Mouse (Mus musculus): ENCODE results near the gene Klk1b22. TPM values are rescaled to one million over a fixed set of nuclear protein-coding genes. Genes with fewer than 3 reads are reported as not detected.

The Klk1b22 gene
- polyA plus RNA-seq, 1 experiment from 2014 or later = not detected

Other genes with a start within 250 kb of the Klk1b22 start
- not detected in 2 replicates for gene Klk4, start 231.5 kb upstream of the Klk1b22 start, polyA plus RNA-seq (2014; fragmentation: Nextera tagmentation; extraction: Ambion mirVana)
- not detected in 2 replicates for gene Klk15, start 178.9 kb upstream of the Klk1b22 start, polyA plus RNA-seq (2014; fragmentation: Nextera tagmentation; extraction: Ambion mirVana)
- not detected in 2 replicates for gene Klk1b8, start 162.0 kb upstream of the Klk1b22 start, polyA plus RNA-seq (2014; fragmentation: Nextera tagmentation; extraction: Ambion mirVana)
- gene Klk1b1, start 145.9 kb upstream of the Klk1b22 start, polyA plus RNA-seq (2014; fragmentation: Nextera tagmentation; extraction: Ambion mirVana) = not detected in 2 replicates
- gene Klk1b9, start 136.6 kb upstream of the Klk1b22 start, polyA plus RNA-seq (2014; fragmentation: Nextera tagmentation; extraction: Ambion mirVana) = not detected in 2 replicates
- gene Klk1b11, start 116.8 kb upstream of the Klk1b22 start, polyA plus RNA-seq (2014; fragmentation: Nextera tagmentation; extraction: Ambion mirVana) = not detected in 2 replicates
- not detected in 2 replicates for gene Klk1b26, start 100.5 kb upstream of the Klk1b22 start, polyA plus RNA-seq (2014; fragmentation: Nextera tagmentation; extraction: Ambion mirVana)
- gene Klk1b27, start 60.4 kb upstream of the Klk1b22 start, polyA plus RNA-seq (2014; fragmentation: Nextera tagmentation; extraction: Ambion mirVana) = not detected in 2 replicates
- gene Klk1b21, start 10.3 kb upstream of the Klk1b22 start, polyA plus RNA-seq (2014; fragmentation: Nextera tagmentation; extraction: Ambion mirVana) = not detected in 2 replicates
- gene Klk1b16, start 24.1 kb downstream of the Klk1b22 start, polyA plus RNA-seq (2014; fragmentation: Nextera tagmentation; extraction: Ambion mirVana) = not detected in 2 replicates
- not detected in 2 replicates for gene Klk1b24, start 75.6 kb downstream of the Klk1b22 start, polyA plus RNA-seq (2014; fragmentation: Nextera tagmentation; extraction: Ambion mirVana)
- gene Klk1b3, start 85.5 kb downstream of the Klk1b22 start, polyA plus RNA-seq (2014; fragmentation: Nextera tagmentation; extraction: Ambion mirVana) = not detected in 2 replicates
- gene Klk1b4, start 94.8 kb downstream of the Klk1b22 start, polyA plus RNA-seq (2014; fragmentation: Nextera tagmentation; extraction: Ambion mirVana) = not detected in 2 replicates
- gene Klk1b5, start 103.3 kb downstream of the Klk1b22 start, polyA plus RNA-seq (2014; fragmentation: Nextera tagmentation; extraction: Ambion mirVana) = not detected in 2 replicates
- gene Klk1, start 112.7 kb downstream of the Klk1b22 start, polyA plus RNA-seq (2014; fragmentation: Nextera tagmentation; extraction: Ambion mirVana) = not detected in 2 replicates
- not detected in 2 replicates for gene Gm36864, start 123.5 kb downstream of the Klk1b22 start, polyA plus RNA-seq (2014; fragmentation: Nextera tagmentation; extraction: Ambion mirVana)
- 1.1 and 1.6 TPM in 2 replicates for gene 1700028J19Rik, start 134.0 kb downstream of the Klk1b22 start, polyA plus RNA-seq (2014; fragmentation: Nextera tagmentation; extraction: Ambion mirVana)
- 54.8 and 62.7 TPM in 2 replicates for gene 2410002F23Rik, start 134.0 kb downstream of the Klk1b22 start, polyA plus RNA-seq (2014; fragmentation: Nextera tagmentation; extraction: Ambion mirVana)
- gene Acp4, start 144.7 kb downstream of the Klk1b22 start, polyA plus RNA-seq (2014; fragmentation: Nextera tagmentation; extraction: Ambion mirVana) = not detected in 2 replicates
- gene Gm15517, start 148.8 kb downstream of the Klk1b22 start, polyA plus RNA-seq (2014; fragmentation: Nextera tagmentation; extraction: Ambion mirVana) = not detected in 2 replicates
- 0.81 and 0.85 TPM in 2 replicates for gene Clec11a, start 194.2 kb downstream of the Klk1b22 start, polyA plus RNA-seq (2014; fragmentation: Nextera tagmentation; extraction: Ambion mirVana)
- 0.44 and 0.96 TPM in 2 replicates for gene Shank1, start 197.6 kb downstream of the Klk1b22 start, polyA plus RNA-seq (2014; fragmentation: Nextera tagmentation; extraction: Ambion mirVana)